Mouse (Mus musculus) adipocyte (in vitro differentiated cells): ENCODE results near the gene Gm11111.

ENCODE experiments used
- DNase-seq: peaks from one replicate; pipeline ENCODE4 v3.0.0-alpha.2; 2016; ENCODE audit warnings: low spot score

Gm11111 gene

GRCm38 (mm10) chr5:98582051-98582450 is 29.6 kb downstream of the Gm11111 start:
- DNase-seq, result no peak

- no peak for DNase-seq
Measured at GRCm38 (mm10) chr5:98585915-98586314, 33.4 kb downstream of the Gm11111 start.
